Mouse (Mus musculus): ENCODE results near the gene Hsdl1. TPM values are rescaled to one million over a fixed set of nuclear protein-coding genes. Genes with fewer than 3 reads are reported as not detected.

Gene Hsdl1
- polyA plus RNA-seq, 1 experiment from 2014 or later: 16.6 TPM

- no peak overlapping the region for H3K4me3 ChIP-seq (ENCODE audit: low read depth, low read length)
- no peaks in the 10 kb centered on the region for H3K4me1 ChIP-seq (ENCODE audit: control insufficient read depth, low read depth, low read length)
- WGBS (ENCODE audit: insufficient replicate concordance): 74% methylated on average over 4 of the region's 4 CpGs
- no peaks in the 10 kb centered on the region for H3K9me3 ChIP-seq (replicated peaks; ENCODE audit: control insufficient read depth, low read length)
- no peak overlapping the region for H3K9ac ChIP-seq (ENCODE audit: low read depth, low read length)
- ATAC-seq (ENCODE audit: low read depth): no peak
- H3K36me3 ChIP-seq (ENCODE audit: control insufficient read depth, insufficient read depth): no peaks in the 10 kb centered on the region
- H3K27ac ChIP-seq (ENCODE audit: low read length): no peak overlapping the region
- H3K27me3 ChIP-seq (ENCODE audit: control insufficient read depth, insufficient read depth, low read depth, low read length): no peaks in the 10 kb centered on the region
- no peak overlapping the region for H3K4me2 ChIP-seq (ENCODE audit: low read depth, low read length)
Measured at GRCm38 (mm10) chr8:119616811-119617210, 41.8 kb upstream of the Hsdl1 start.

- WGBS (ENCODE audit: insufficient replicate concordance): 70% methylated on average over 7 of the region's 7 CpGs
- Histone ChIP-seq H3K4me3 (ENCODE audit: low read depth, low read length) (no peak overlapping the region), H3K9ac (ENCODE audit: low read depth, low read length) (no peak overlapping the region), H3K9me3 (replicated peaks; ENCODE audit: control insufficient read depth, low read length) (no peaks in the 10 kb centered on the region), H3K4me1 (ENCODE audit: control insufficient read depth, low read depth, low read length) (no peaks in the 10 kb centered on the region), H3K27ac (ENCODE audit: low read length) (no peak overlapping the region), H3K27me3 (ENCODE audit: control insufficient read depth, insufficient read depth, low read depth, low read length) (no peaks in the 10 kb centered on the region), H3K4me2 (ENCODE audit: low read depth, low read length) (no peak overlapping the region), H3K36me3 (ENCODE audit: control insufficient read depth, insufficient read depth) (no peaks in the 10 kb centered on the region)
- ATAC-seq (ENCODE audit: low read depth): no peak
Measured at GRCm38 (mm10) chr8:119616358-119616757, 41.4 kb upstream of the Hsdl1 start.

- Histone ChIP-seq H3K4me2 (ENCODE audit: low read depth, low read length) (no peak overlapping the region), H3K27me3 (ENCODE audit: control insufficient read depth, insufficient read depth, low read depth, low read length) (no peaks in the 10 kb centered on the region), H3K9me3 (replicated peaks; ENCODE audit: control insufficient read depth, low read length) (no peaks in the 10 kb centered on the region), H3K4me3 (ENCODE audit: low read depth, low read length) (no peak overlapping the region), H3K27ac (ENCODE audit: low read length) (no peak overlapping the region), H3K36me3 (ENCODE audit: control insufficient read depth, insufficient read depth) (no peaks in the 10 kb centered on the region), H3K4me1 (ENCODE audit: control insufficient read depth, low read depth, low read length) (no peaks in the 10 kb centered on the region), H3K9ac (ENCODE audit: low read depth, low read length) (no peak overlapping the region)
- WGBS (ENCODE audit: insufficient replicate concordance): 61% methylated on average over 14 of the region's 14 CpGs
- no peak for ATAC-seq (ENCODE audit: low read depth)
Measured at GRCm38 (mm10) chr8:119615096-119615495, 40.1 kb upstream of the Hsdl1 start.

GRCm38 (mm10) chr8:119612471-119612870, 37.5 kb upstream of the Hsdl1 start, which contains the start of gene Adad2:
Gene Adad2 (plus strand): TSS chr8:119612747.
- no peak within 1 kb of the TSS for H3K4me3 ChIP-seq (ENCODE audit: low read depth, low read length)
- H3K27ac ChIP-seq (ENCODE audit: low read length): no peak within 1 kb of the TSS
- 0 out of 2 replicates have a peak, but pooled peaks cover 3% of the 10 kb centered on the region for H3K9me3 ChIP-seq (replicated peaks; ENCODE audit: control insufficient read depth, low read length)
- H3K4me1 ChIP-seq (ENCODE audit: control insufficient read depth, low read depth, low read length): no peaks in the 10 kb centered on the region
- no peaks in the 10 kb centered on the region for H3K27me3 ChIP-seq (ENCODE audit: control insufficient read depth, insufficient read depth, low read depth, low read length)
- no peaks in the 10 kb centered on the region for H3K36me3 ChIP-seq (ENCODE audit: control insufficient read depth, insufficient read depth)
- 64% methylated on average over 26 of the region's 26 CpGs for WGBS (ENCODE audit: insufficient replicate concordance)
- H3K9ac ChIP-seq (ENCODE audit: low read depth, low read length): no peak within 1 kb of the TSS
- ATAC-seq (ENCODE audit: low read depth): no peak
- H3K4me2 ChIP-seq (ENCODE audit: low read depth, low read length): no peak within 1 kb of the TSS

- Histone ChIP-seq H3K27ac (ENCODE audit: low read length) (no peak overlapping the region), H3K4me2 (ENCODE audit: low read depth, low read length) (no peak overlapping the region), H3K27me3 (ENCODE audit: control insufficient read depth, insufficient read depth, low read depth, low read length) (no peaks in the 10 kb centered on the region), H3K9ac (ENCODE audit: low read depth, low read length) (no peak overlapping the region), H3K4me1 (ENCODE audit: control insufficient read depth, low read depth, low read length) (peaks cover 15% of the 10 kb centered on the region), H3K9me3 (replicated peaks; ENCODE audit: control insufficient read depth, low read length) (0 out of 2 replicates have a peak, but pooled peaks cover 3% of the 10 kb centered on the region), H3K36me3 (ENCODE audit: control insufficient read depth, insufficient read depth) (peaks cover 9% of the 10 kb centered on the region; the same call in 1 of the 2 replicates), H3K4me3 (ENCODE audit: low read depth, low read length) (no peak overlapping the region)
- no peak for ATAC-seq (ENCODE audit: low read depth)
- WGBS (ENCODE audit: insufficient replicate concordance): 62% methylated on average over 2 of the region's 2 CpGs
Measured at GRCm38 (mm10) chr8:119606224-119606623, 31.2 kb upstream of the Hsdl1 start.

GRCm38 (mm10) chr8:119604996-119605395, 30.0 kb upstream of the Hsdl1 start, which contains the start of gene Taf1c:
Gene Taf1c (minus strand): TSS chr8:119605222.
- Histone ChIP-seq H3K27ac (ENCODE audit: low read length) (peak within 1 kb of the TSS; percentile 85), H3K36me3 (ENCODE audit: control insufficient read depth, insufficient read depth) (peaks cover 12% of the 10 kb centered on the region; the same call in 1 of the 2 replicates), H3K9ac (ENCODE audit: low read depth, low read length) (peak within 1 kb of the TSS; percentile 90), H3K27me3 (ENCODE audit: control insufficient read depth, insufficient read depth, low read depth, low read length) (no peaks in the 10 kb centered on the region), H3K4me2 (ENCODE audit: low read depth, low read length) (peak within 1 kb of the TSS; percentile 89), H3K9me3 (replicated peaks; ENCODE audit: control insufficient read depth, low read length) (0 out of 2 replicates have a peak, but pooled peaks cover 3% of the 10 kb centered on the region), H3K4me3 (ENCODE audit: low read depth, low read length) (peak within 1 kb of the TSS; percentile 86), H3K4me1 (ENCODE audit: control insufficient read depth, low read depth, low read length) (peaks cover 15% of the 10 kb centered on the region)
- under 1% methylated on average over 23 of the region's 23 CpGs for WGBS (ENCODE audit: insufficient replicate concordance)
- ATAC-seq (ENCODE audit: low read depth): peak; percentile 90

- Histone ChIP-seq H3K9ac (ENCODE audit: low read depth, low read length) (peak overlapping the region; percentile 90), H3K4me1 (ENCODE audit: control insufficient read depth, low read depth, low read length) (peaks cover 15% of the 10 kb centered on the region), H3K9me3 (replicated peaks; ENCODE audit: control insufficient read depth, low read length) (0 out of 2 replicates have a peak, but pooled peaks cover 3% of the 10 kb centered on the region), H3K36me3 (ENCODE audit: control insufficient read depth, insufficient read depth) (peaks cover 13% of the 10 kb centered on the region; the same call in 1 of the 2 replicates), H3K4me3 (ENCODE audit: low read depth, low read length) (peak overlapping the region; percentile 86), H3K27ac (ENCODE audit: low read length) (peak overlapping the region; percentile 85), H3K27me3 (ENCODE audit: control insufficient read depth, insufficient read depth, low read depth, low read length) (no peaks in the 10 kb centered on the region), H3K4me2 (ENCODE audit: low read depth, low read length) (peak overlapping the region; percentile 89)
- peak; percentile 47 for ATAC-seq (ENCODE audit: low read depth)
- 14% methylated on average over 12 of the region's 12 CpGs for WGBS (ENCODE audit: insufficient replicate concordance)
Measured at GRCm38 (mm10) chr8:119604398-119604803, 29.4 kb upstream of the Hsdl1 start.

- no peaks in the 10 kb centered on the region for H3K27me3 ChIP-seq (ENCODE audit: control insufficient read depth, insufficient read depth, low read depth, low read length)
- 88% methylated on average over 4 of the region's 4 CpGs for WGBS (ENCODE audit: insufficient replicate concordance)
- no peak overlapping the region; the same call in 1 of the 2 replicates for H3K9ac ChIP-seq (ENCODE audit: low read depth, low read length)
- no peak overlapping the region for H3K27ac ChIP-seq (ENCODE audit: low read length)
- peaks cover 15% of the 10 kb centered on the region for H3K4me1 ChIP-seq (ENCODE audit: control insufficient read depth, low read depth, low read length)
- H3K9me3 ChIP-seq (replicated peaks; ENCODE audit: control insufficient read depth, low read length): no peaks in the 10 kb centered on the region
- peak overlapping the region; percentile 86 for H3K4me3 ChIP-seq (ENCODE audit: low read depth, low read length)
- peaks cover 18% of the 10 kb centered on the region; the same call in 1 of the 2 replicates for H3K36me3 ChIP-seq (ENCODE audit: control insufficient read depth, insufficient read depth)
- H3K4me2 ChIP-seq (ENCODE audit: low read depth, low read length): peak overlapping the region; percentile 89
- no peak for ATAC-seq (ENCODE audit: low read depth)
Measured at GRCm38 (mm10) chr8:119603771-119604170, 28.8 kb upstream of the Hsdl1 start.

- H3K4me2 ChIP-seq (ENCODE audit: low read depth, low read length): no peak overlapping the region
- H3K9me3 ChIP-seq (replicated peaks; ENCODE audit: control insufficient read depth, low read length): no peaks in the 10 kb centered on the region
- ATAC-seq (ENCODE audit: low read depth): no peak
- no peaks in the 10 kb centered on the region for H3K27me3 ChIP-seq (ENCODE audit: control insufficient read depth, insufficient read depth, low read depth, low read length)
- H3K9ac ChIP-seq (ENCODE audit: low read depth, low read length): no peak overlapping the region
- H3K4me1 ChIP-seq (ENCODE audit: control insufficient read depth, low read depth, low read length): no peaks in the 10 kb centered on the region
- H3K4me3 ChIP-seq (ENCODE audit: low read depth, low read length): no peak overlapping the region
- H3K36me3 ChIP-seq (ENCODE audit: control insufficient read depth, insufficient read depth): no peaks in the 10 kb centered on the region
- 75% methylated on average over 7 of the region's 7 CpGs for WGBS (ENCODE audit: insufficient replicate concordance)
- H3K27ac ChIP-seq (ENCODE audit: low read length): no peak overlapping the region
Measured at GRCm38 (mm10) chr8:119591456-119591855, 16.5 kb upstream of the Hsdl1 start.
